Mouse (Mus musculus): ENCODE measurements around the gene Epb41l4b.

GRCm38 (mm10) chr4:57138093-57138440, 5.2 kb downstream of the Epb41l4b start:
- peak; percentile 3 for TF ChIP-seq CTCF (IDR thresholded peaks at IDR 0.05; ENCODE audit: low read depth, low read length)
- TF ChIP-seq EP300 (IDR thresholded peaks at IDR 0.05; ENCODE audit: insufficient read depth, low read depth, low read length), result no peak

All from ES-Bruce4 (cell line).